Mouse (Mus musculus) ovary, adult 10 weeks (tissue): ENCODE results near the gene Ncstn. TPM values are rescaled to one million over a fixed set of nuclear protein-coding genes. Genes with fewer than 3 reads are reported as not detected.

Experiments used
- polyA plus RNA-seq: library from polyadenylated mRNA; stranded (reverse); fragments of 350-450 nt; fragmentation: Illumina TruSeq; extraction: RNeasy Lipid Tissue Mini Kit (QIAGEN cat#74804); gene quantifications from one replicate; pipeline ENCODE4 v1.2.3, GENCODE M21; 2014

Gene Ncstn
- 21.3 TPM for polyA plus RNA-seq

DNA sequence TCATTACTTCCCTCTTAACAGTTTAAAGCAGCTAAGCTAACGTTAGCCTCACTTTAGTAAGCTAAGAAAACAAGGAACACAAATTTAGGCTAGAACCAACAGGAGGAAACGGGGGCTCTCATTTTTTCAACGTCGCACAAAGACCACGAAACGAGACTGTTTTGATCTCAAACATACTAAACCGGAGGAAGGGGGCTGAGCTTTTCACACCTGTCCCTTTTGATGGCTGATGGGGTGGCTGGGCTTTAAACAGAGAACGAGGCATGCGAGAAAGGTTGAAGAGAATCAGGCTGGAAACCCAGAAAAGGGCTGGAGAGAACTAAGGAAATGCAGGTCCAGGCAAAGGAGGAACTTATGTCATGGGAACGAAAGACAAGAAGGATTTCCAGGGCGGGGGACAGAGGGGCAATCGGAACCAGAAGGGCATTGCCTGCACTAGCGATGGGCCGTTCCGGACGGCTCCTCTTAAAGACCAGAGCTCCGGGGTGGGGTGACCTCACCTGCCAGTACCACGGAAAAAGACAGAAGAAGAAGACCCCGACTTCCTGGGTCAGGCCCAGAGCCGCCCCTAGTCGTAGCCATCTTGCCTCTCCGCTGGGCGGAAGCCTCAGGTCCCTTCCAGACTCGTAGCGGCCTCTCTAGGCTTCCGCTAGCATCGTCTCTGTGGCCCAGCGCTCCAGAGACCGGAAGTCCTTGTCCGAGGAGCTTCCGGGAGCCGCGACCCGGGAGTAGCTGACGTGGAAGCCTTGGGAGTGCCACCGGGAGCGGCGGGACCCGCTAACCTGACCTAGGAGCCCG, at the start of gene Ncstn, which contains the start of gene Copa:
Gene Ncstn, minus strand, starts transcription at position 695 of the 798 bp plus-strand sequence.
Gene Copa, plus strand, starts transcription at position 429 of the 798 bp plus-strand sequence.

GRCm38 (mm10) chr1:172126376-172127347, 44.1 kb upstream of the Ncstn start, which contains the start of gene Pex19:
Gene Pex19 (plus strand): TSS chr1:172126755.

GRCm38 (mm10) chr1:172057491-172057921, 25.1 kb downstream of the Ncstn start, which contains the start of gene Nhlh1:
Gene Nhlh1 (minus strand): TSS chr1:172057573.

GRCm38 (mm10) chr1:172028394-172029275, 54.0 kb downstream of the Ncstn start, which contains the start of gene Vangl2:
Gene Vangl2 (minus strand): TSS chr1:172028444.

Other genes with a start within 250 kb of the Ncstn start
- 42.2 TPM for gene Cd84, start 243.1 kb downstream of the Ncstn start, polyA plus RNA-seq
- gene Gm10521, start 187.1 kb downstream of the Ncstn start, polyA plus RNA-seq: 0.80 TPM
- 1.0 TPM for gene Slamf6, start 165.3 kb downstream of the Ncstn start, polyA plus RNA-seq
- 8.0 TPM for gene Vangl2, start 54.4 kb downstream of the Ncstn start, polyA plus RNA-seq
- gene Nhlh1, start 25.2 kb downstream of the Ncstn start, polyA plus RNA-seq: not detected
- gene Copa, start 266 bp downstream of the Ncstn start, polyA plus RNA-seq: 201 TPM
- 67.5 TPM for gene Pex19, start 44.0 kb upstream of the Ncstn start, polyA plus RNA-seq
- 106 TPM for gene Dcaf8, start 65.3 kb upstream of the Ncstn start, polyA plus RNA-seq
- 70.2 TPM for gene Pea15a, start 124.0 kb upstream of the Ncstn start, polyA plus RNA-seq
- 0.68 TPM for gene Casq1, start 137.1 kb upstream of the Ncstn start, polyA plus RNA-seq
- gene Atp1a4, start 175.6 kb upstream of the Ncstn start, polyA plus RNA-seq: not detected
- gene Igsf8, start 178.8 kb upstream of the Ncstn start, polyA plus RNA-seq: 0.97 TPM
- 7.5 TPM for gene Atp1a2, start 215.3 kb upstream of the Ncstn start, polyA plus RNA-seq
- gene Kcnj9, start 246.5 kb upstream of the Ncstn start, polyA plus RNA-seq: not detected